Comparison of ENCODE assay signal across 8 mouse cellular contexts in the genomic region with DNA sequence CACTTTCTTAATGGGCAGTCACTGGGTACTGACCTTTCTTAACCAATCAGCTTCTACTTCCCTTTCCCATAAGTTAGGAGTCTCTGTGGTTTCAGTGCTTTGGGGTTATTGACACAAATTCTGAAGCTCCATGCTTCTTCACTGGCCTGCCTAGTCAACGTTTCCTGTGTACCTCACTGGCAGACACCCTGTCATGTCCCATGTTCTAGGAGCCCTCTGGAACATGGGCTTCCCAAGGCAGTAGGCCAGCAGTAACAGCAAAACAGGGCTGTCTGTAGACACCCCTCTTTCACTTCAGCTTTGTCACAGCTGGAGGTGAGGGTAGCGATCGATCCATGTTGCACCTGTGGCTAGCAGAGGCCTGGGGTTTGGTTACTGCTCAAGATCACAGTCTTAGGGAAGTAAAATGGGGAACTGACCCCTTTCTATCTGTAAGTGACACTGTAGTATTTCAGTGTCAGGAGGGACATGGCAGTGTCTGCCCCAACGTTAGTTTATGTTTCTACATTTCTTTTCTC. TPM values are rescaled to one million over a fixed set of nuclear protein-coding genes. Genes with fewer than 3 reads are reported as not detected.
DNase-seq lines count a peak whose midpoint lies in the region; ATAC-seq lines count a peak whose summit lies in the region.

No protein-coding gene starts in this region.

- 81% methylated on average over 4 of the region's 4 CpGs for WGBS in embryonic facial prominence, embryonic 15.5 days
- 89% methylated on average over 4 of the region's 4 CpGs for whole genome bisulfite sequencing in embryonic facial prominence, embryonic 10.5 days
- WGBS in heart, embryonic 13.5 days, result 75% methylated on average over 4 of the region's 4 CpGs
- 82% methylated on average over 4 of the region's 4 CpGs for WGBS in hindbrain, embryonic 12.5 days
- whole genome bisulfite sequencing in forebrain, embryonic 12.5 days, result 84% methylated on average over 4 of the region's 4 CpGs

- no peak overlapping the region for H3K4me2 ChIP-seq in embryonic facial prominence, embryonic 15.5 days (replicated peaks)
- H3K4me2 ChIP-seq in heart, embryonic 13.5 days, result peak overlapping the region; percentile 37; the same call in 1 of the 2 replicates
- no peak overlapping the region for H3K4me2 ChIP-seq in hindbrain, embryonic 12.5 days (replicated peaks)
- no peak overlapping the region for H3K4me2 ChIP-seq in forebrain, embryonic 12.5 days

- no peak for DNase-seq in embryonic facial prominence, embryonic 10.5 days (ENCODE audit: low spot score)
- DNase-seq in 3134 (ENCODE audit: extremely low read depth, insufficient read length, low spot score), result peak; percentile 13
- no peak for DNase-seq in layer of hippocampus, adult 9-10 months (ENCODE audit: low spot score)

- no peak for ATAC-seq in embryonic facial prominence, embryonic 15.5 days (ENCODE audit: insufficient number of reproducible peaks, low FRiP score, low TSS enrichment, low read depth)
- ATAC-seq in heart, embryonic 13.5 days (ENCODE audit: extremely low read depth, insufficient number of reproducible peaks, low FRiP score, low TSS enrichment), result no peak
- ATAC-seq in megakaryocyte progenitor cell, adult 5-6 weeks (replicated peaks; ENCODE audit: poor library complexity), result peak; percentile 54
- no peak for ATAC-seq in hindbrain, embryonic 12.5 days (ENCODE audit: low FRiP score)
- no peak for ATAC-seq in forebrain, embryonic 12.5 days (ENCODE audit: low FRiP score)

- peaks cover 44% of the 10 kb centered on the region for H3K4me1 ChIP-seq in embryonic facial prominence, embryonic 15.5 days
- peaks cover 43% of the 10 kb centered on the region for H3K4me1 ChIP-seq in embryonic facial prominence, embryonic 10.5 days
- H3K4me1 ChIP-seq in heart, embryonic 13.5 days, result peaks cover 77% of the 10 kb centered on the region
- peaks cover 55% of the 10 kb centered on the region for H3K4me1 ChIP-seq in hindbrain, embryonic 12.5 days
- H3K4me1 ChIP-seq in forebrain, embryonic 12.5 days, result peaks cover 43% of the 10 kb centered on the region

- H3K4me3 ChIP-seq in embryonic facial prominence, embryonic 15.5 days (replicated peaks), result no peak overlapping the region
- H3K4me3 ChIP-seq in embryonic facial prominence, embryonic 10.5 days, result no peak overlapping the region
- H3K4me3 ChIP-seq in heart, embryonic 13.5 days, result no peak overlapping the region
- no peak overlapping the region for H3K4me3 ChIP-seq in hindbrain, embryonic 12.5 days
- H3K4me3 ChIP-seq in forebrain, embryonic 12.5 days (replicated peaks), result no peak overlapping the region

- no peaks in the 10 kb centered on the region for H3K36me3 ChIP-seq in embryonic facial prominence, embryonic 15.5 days
- H3K36me3 ChIP-seq in embryonic facial prominence, embryonic 10.5 days (replicated peaks), result peaks cover 23% of the 10 kb centered on the region
- no peaks in the 10 kb centered on the region for H3K36me3 ChIP-seq in heart, embryonic 13.5 days
- H3K36me3 ChIP-seq in hindbrain, embryonic 12.5 days, result 0 out of 2 replicates have a peak, but pooled peaks cover 3% of the 10 kb centered on the region
- no peaks in the 10 kb centered on the region for H3K36me3 ChIP-seq in forebrain, embryonic 12.5 days (replicated peaks)

- H3K27me3 ChIP-seq in embryonic facial prominence, embryonic 15.5 days, result no peaks in the 10 kb centered on the region
- H3K27me3 ChIP-seq in embryonic facial prominence, embryonic 10.5 days (replicated peaks; ENCODE audit: low read depth, poor library complexity, severe bottlenecking), result no peaks in the 10 kb centered on the region
- no peaks in the 10 kb centered on the region for H3K27me3 ChIP-seq in heart, embryonic 13.5 days (replicated peaks)
- no peaks in the 10 kb centered on the region for H3K27me3 ChIP-seq in hindbrain, embryonic 12.5 days
- no peaks in the 10 kb centered on the region for H3K27me3 ChIP-seq in forebrain, embryonic 12.5 days

- H3K27ac ChIP-seq in embryonic facial prominence, embryonic 15.5 days (replicated peaks), result 0 out of 2 replicates have a peak overlapping the region, but pooled peaks have one; percentile 2
- no peak overlapping the region for H3K27ac ChIP-seq in embryonic facial prominence, embryonic 10.5 days (replicated peaks)
- peak overlapping the region; percentile 60 for H3K27ac ChIP-seq in heart, embryonic 13.5 days (replicated peaks)
- no peak overlapping the region for H3K27ac ChIP-seq in hindbrain, embryonic 12.5 days
- H3K27ac ChIP-seq in forebrain, embryonic 12.5 days, result no peak overlapping the region

- no peaks in the 10 kb centered on the region for H3K9me3 ChIP-seq in embryonic facial prominence, embryonic 15.5 days (replicated peaks)
- H3K9me3 ChIP-seq in embryonic facial prominence, embryonic 10.5 days, result no peaks in the 10 kb centered on the region
- no peaks in the 10 kb centered on the region for H3K9me3 ChIP-seq in heart, embryonic 13.5 days
- H3K9me3 ChIP-seq in hindbrain, embryonic 12.5 days (replicated peaks), result no peaks in the 10 kb centered on the region
- no peaks in the 10 kb centered on the region for H3K9me3 ChIP-seq in forebrain, embryonic 12.5 days

- no peak overlapping the region for H3K9ac ChIP-seq in embryonic facial prominence, embryonic 15.5 days
- H3K9ac ChIP-seq in heart, embryonic 13.5 days, result peak overlapping the region; percentile 8; the same call in 1 of the 2 replicates
- H3K9ac ChIP-seq in hindbrain, embryonic 12.5 days, result no peak overlapping the region
- H3K9ac ChIP-seq in forebrain, embryonic 12.5 days, result no peak overlapping the region

RNA-seq across cellular contexts. Expression of a gene that starts 4.6 kb away (rescaled TPM):
- polyA plus RNA-seq in embryonic facial prominence, embryonic 15.5 days (2015; fragmentation: Nextera tagmentation; extraction: Ambion mirVana), result 17.0 and 18.6 TPM in 2 replicates
- 16.5 and 17.3 TPM in 2 replicates for polyA plus RNA-seq in embryonic facial prominence, embryonic 10.5 days (2016; fragmentation: Nextera tagmentation; extraction: Ambion mirVana)
- 8.4 and 9.7 TPM in 2 replicates for polyA plus RNA-seq in heart, embryonic 13.5 days (2015; fragmentation: Nextera tagmentation; extraction: Ambion mirVana)
- 19.4 and 21.7 TPM in 2 replicates for total RNA-seq in megakaryocyte progenitor cell, adult 5-6 weeks (2015)
- total RNA-seq in megakaryocyte progenitor cell, adult 5-6 weeks (2017), result 22.9 and 24.9 TPM in 2 replicates
- polyA plus RNA-seq in hindbrain, embryonic 12.5 days (2016; fragmentation: Nextera tagmentation; extraction: Ambion mirVana), result 22.7 and 24.7 TPM in 2 replicates
- polyA plus RNA-seq in forebrain, embryonic 12.5 days (2016; fragmentation: Nextera tagmentation; extraction: Ambion mirVana), result 22.3 and 24.0 TPM in 2 replicates

Comparison
In these comparisons a context has a peak if more than half of its experiments do, and no peak if none do; other contexts are left out.
1. H3K27ac ChIP-seq: peak in embryonic facial prominence, embryonic 15.5 days (single experiment) and heart, embryonic 13.5 days (single experiment); none in embryonic facial prominence, embryonic 10.5 days (single experiment), hindbrain, embryonic 12.5 days (single experiment) and forebrain, embryonic 12.5 days (single experiment).